Mouse (Mus musculus) midbrain, embryonic 15.5 days (tissue): ENCODE measurements around the gene Olfr323. TPM values are rescaled to one million over a fixed set of nuclear protein-coding genes. Genes with fewer than 3 reads are reported as not detected.

Experiments used
- ATAC-seq: fragments of 200-750 bp; cut with Nextera tagmentation; replicated peaks from 2 replicates; pipeline ENCODE4 v1.8.0; 2017; ENCODE audit warnings: moderate TSS enrichment
- H3K27ac ChIP-seq: fragments of 300-500 bp; sonication (generic); 2 replicates; pipeline ENCODE4 v1.5.1; 2015; ENCODE audit warnings: mild to moderate bottlenecking, inconsistent platforms
- H3K27me3 ChIP-seq: fragments of 300-500 bp; sonication (generic); replicated peaks from 2 replicates; pipeline ENCODE4 v1.6.1; 2015; ENCODE audit warnings: inconsistent platforms
- H3K36me3 ChIP-seq: fragments of 300-500 bp; sonication (generic); replicated peaks from 2 replicates; pipeline ENCODE4 v1.6.1; 2015; ENCODE audit warnings: inconsistent platforms
- H3K4me1 ChIP-seq: fragments of 300-500 bp; sonication (generic); 2 replicates; pipeline ENCODE4 v1.6.1; 2015; ENCODE audit warnings: inconsistent platforms
- H3K4me2 ChIP-seq: fragments of 300-500 bp; sonication (generic); 2 replicates; pipeline ENCODE4 v1.6.1; 2015; ENCODE audit warnings: inconsistent platforms, mild to moderate bottlenecking, moderate library complexity
- H3K4me3 ChIP-seq: fragments of 300-500 bp; sonication (generic); 2 replicates; pipeline ENCODE4 v1.5.1; 2015; ENCODE audit warnings: mild to moderate bottlenecking, inconsistent platforms
- H3K9ac ChIP-seq: fragments of 300-500 bp; sonication (generic); 2 replicates; pipeline ENCODE4 v1.6.1; 2015; ENCODE audit warnings: mild to moderate bottlenecking, inconsistent platforms
- H3K9me3 ChIP-seq: fragments of 300-500 bp; sonication (generic); 2 replicates; pipeline ENCODE4 v1.6.1; 2016; ENCODE audit warnings: inconsistent platforms
- WGBS: fragments of 180-500 bp; shearing (Covaris S2); methylation state at CpG from one replicate; pipeline ENCODE4 v1.1.7; 2015; ENCODE audit warnings: mixed read lengths; 5-methylcytosine and 5-hydroxymethylcytosine counted together
- polyA plus RNA-seq: library from polyadenylated mRNA; unstranded; fragments of >200 nt; fragmentation: Nextera tagmentation; extraction: Ambion mirVana; gene quantifications from 2 replicates; pipeline ENCODE4 v1.2.1, GENCODE M21; 2015

Olfr323 gene
- polyA plus RNA-seq, 1 experiment from 2014 or later, result not detected

DNA sequence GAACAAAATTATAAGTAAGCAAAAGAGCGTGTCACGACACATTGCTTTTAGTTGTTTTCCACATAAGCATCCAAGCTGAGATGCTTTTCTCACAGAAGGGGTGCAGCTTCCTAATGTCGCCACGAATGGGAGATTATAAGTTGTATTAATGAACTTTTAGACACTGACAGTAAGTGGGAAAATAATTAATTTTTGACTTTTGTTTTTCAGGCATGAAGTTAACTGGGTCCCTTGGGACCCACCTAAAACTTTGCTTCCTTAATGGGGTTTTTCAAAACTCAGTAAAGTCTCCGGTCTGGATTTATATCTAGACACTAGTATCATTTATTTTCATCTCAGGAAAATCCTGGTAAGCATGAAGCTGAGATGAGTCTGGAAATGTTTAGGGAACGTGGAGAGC lies 35.5 kb downstream of the Olfr323 start, which contains the start of gene Olfr324:
Gene Olfr324 (plus strand): TSS at position 301 of the 400 bp plus-strand sequence.
- no peak for ATAC-seq
- H3K27me3 ChIP-seq, result no peaks in the 10 kb centered on the region
- no peak within 1 kb of the TSS for H3K4me2 ChIP-seq
- WGBS, result 85% methylated on average over 6 of the region's 6 CpGs
- H3K9ac ChIP-seq, result no peak within 1 kb of the TSS
- no peak within 1 kb of the TSS for H3K4me3 ChIP-seq
- H3K36me3 ChIP-seq, result no peaks in the 10 kb centered on the region
- H3K9me3 ChIP-seq, result no peaks in the 10 kb centered on the region
- no peak within 1 kb of the TSS for H3K27ac ChIP-seq
- H3K4me1 ChIP-seq, result no peaks in the 10 kb centered on the region

DNA sequence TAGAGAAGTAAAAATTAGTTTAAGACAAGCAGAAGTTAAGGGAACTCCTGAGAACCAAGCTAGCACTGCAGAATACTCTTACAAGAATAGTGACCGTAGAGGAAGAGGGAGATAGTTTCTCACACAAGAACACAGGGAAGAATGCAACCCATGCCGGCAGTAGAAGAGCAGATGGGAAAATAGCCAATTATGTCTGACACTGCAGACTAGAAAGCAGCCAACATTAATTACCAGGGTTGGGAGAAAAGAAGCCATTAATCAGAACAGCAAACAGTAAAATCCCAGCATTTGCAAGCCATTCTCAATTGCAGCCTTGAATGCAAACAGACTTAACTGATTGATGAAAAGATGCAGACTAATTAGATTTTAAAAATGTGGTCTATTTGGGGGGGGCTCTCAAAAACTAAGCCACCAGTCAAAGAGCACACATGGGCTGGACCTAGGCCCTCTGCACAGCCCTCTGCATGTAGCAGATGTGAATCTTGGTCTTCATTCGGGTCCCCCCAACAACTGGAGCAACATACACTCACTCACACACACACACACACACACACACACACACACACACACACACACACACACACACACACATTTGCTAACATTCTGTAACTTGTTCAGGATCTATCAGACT lies 41.6 kb downstream of the Olfr323 start:
- Histone ChIP-seq H3K27me3 (no peaks in the 10 kb centered on the region), H3K9me3 (no peaks in the 10 kb centered on the region), H3K4me2 (no peak overlapping the region), H3K27ac (no peak overlapping the region), H3K4me1 (no peaks in the 10 kb centered on the region), H3K36me3 (no peaks in the 10 kb centered on the region), H3K4me3 (no peak overlapping the region), H3K9ac (no peak overlapping the region)
- WGBS, result 59% methylated on average over 3 of the region's 3 CpGs
- ATAC-seq, result no peak

DNA sequence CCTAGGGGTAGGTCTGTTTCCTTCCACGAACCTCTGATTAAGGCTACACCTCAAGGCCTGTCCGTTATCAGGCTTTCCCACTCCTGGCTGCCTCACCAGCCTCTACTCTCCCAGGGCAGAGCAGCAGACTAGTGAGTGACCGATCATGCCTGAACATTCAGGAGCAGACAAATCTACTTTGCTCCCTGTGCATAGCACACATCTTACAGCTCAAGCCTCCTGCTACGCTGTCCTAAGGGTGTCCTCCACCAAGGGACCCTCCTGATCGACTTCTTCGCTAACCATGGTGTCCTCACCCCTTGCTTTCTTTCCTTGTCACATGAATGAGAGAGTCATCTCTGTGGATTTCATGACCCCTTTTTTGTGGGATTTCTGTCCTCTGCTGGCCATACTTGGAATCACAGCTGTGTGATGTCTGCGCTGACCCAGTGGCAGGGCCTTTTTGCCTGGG lies 42.4 kb downstream of the Olfr323 start:
- 62% methylated on average over 7 of the region's 7 CpGs for WGBS
- ATAC-seq, result no peak

DNA sequence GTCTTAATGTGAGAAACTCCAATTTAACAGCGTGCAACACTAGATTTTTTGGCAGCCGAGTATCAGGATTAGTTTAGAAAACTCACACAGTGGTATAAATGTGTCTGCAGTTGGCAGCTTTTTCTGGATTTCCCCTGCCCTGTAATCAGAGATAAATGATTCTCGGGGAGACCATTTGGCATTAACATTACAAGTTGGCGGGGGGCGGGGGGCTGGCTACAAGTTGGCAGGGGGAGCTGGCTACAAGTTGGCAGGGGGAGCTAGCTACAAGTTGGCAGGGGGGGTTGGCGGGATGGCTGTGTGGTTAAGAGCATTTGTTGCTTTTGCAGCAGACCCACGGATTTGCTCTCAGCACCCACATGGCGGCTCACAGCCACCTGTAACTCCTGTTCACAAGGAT lies 51.7 kb downstream of the Olfr323 start:
- no peak overlapping the region for H3K27ac ChIP-seq
- no peak overlapping the region for H3K4me3 ChIP-seq
- 82% methylated on average over 8 of the region's 8 CpGs for WGBS
- no peaks in the 10 kb centered on the region for H3K9me3 ChIP-seq
- no peaks in the 10 kb centered on the region for H3K4me1 ChIP-seq
- H3K4me2 ChIP-seq, result no peak overlapping the region
- no peaks in the 10 kb centered on the region for H3K27me3 ChIP-seq
- no peaks in the 10 kb centered on the region for H3K36me3 ChIP-seq
- no peak for ATAC-seq
- H3K9ac ChIP-seq, result no peak overlapping the region

More for the DNA sequence above, 42.4 kb downstream of the Olfr323 start:
- no peak overlapping the region for H3K27ac ChIP-seq
- H3K36me3 ChIP-seq, result no peaks in the 10 kb centered on the region
- H3K9ac ChIP-seq, result no peak overlapping the region
- no peaks in the 10 kb centered on the region for H3K4me1 ChIP-seq
- H3K9me3 ChIP-seq, result no peaks in the 10 kb centered on the region
- H3K4me3 ChIP-seq, result no peak overlapping the region
- H3K27me3 ChIP-seq, result no peaks in the 10 kb centered on the region
- H3K4me2 ChIP-seq, result no peak overlapping the region

DNA sequence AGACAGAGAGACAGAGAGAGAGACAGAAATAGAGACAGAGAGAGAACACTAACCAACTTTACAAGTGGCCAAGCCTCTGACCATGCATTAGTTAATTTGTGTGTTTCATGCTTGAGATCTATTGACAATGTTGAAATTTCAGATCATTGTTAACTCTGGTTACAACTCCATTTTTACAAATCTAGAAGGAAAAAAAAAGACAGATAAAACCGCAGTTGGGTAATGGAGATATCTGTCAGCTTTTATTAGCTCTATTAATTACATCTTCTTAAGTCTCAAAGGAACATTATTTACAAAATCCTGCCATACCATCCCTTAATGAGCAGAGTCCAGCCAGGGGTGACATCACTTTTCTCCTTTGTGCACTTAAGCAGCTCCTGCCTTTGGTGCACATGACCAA lies 52.9 kb downstream of the Olfr323 start, which contains the start of gene Olfr325:
Gene Olfr325 (plus strand): TSS at position 301 of the 400 bp plus-strand sequence.
- 84% methylated on average over 1 of the region's 1 CpGs for WGBS
- H3K36me3 ChIP-seq, result no peaks in the 10 kb centered on the region
- H3K4me3 ChIP-seq, result no peak within 1 kb of the TSS
- no peaks in the 10 kb centered on the region for H3K27me3 ChIP-seq
- H3K4me1 ChIP-seq, result no peaks in the 10 kb centered on the region
- no peak within 1 kb of the TSS for H3K4me2 ChIP-seq
- no peak within 1 kb of the TSS for H3K9ac ChIP-seq
- H3K9me3 ChIP-seq, result no peaks in the 10 kb centered on the region
- ATAC-seq, result no peak
- no peak within 1 kb of the TSS for H3K27ac ChIP-seq

Other genes starting within 250 kb of the Olfr323 start
- gene 1810065E05Rik, start 209.4 kb downstream of the Olfr323 start, polyA plus RNA-seq, result not detected in 2 replicates
- not detected in 2 replicates for gene Gm12253, start 197.9 kb downstream of the Olfr323 start, polyA plus RNA-seq
- not detected in 2 replicates for gene Lypd9, start 177.6 kb downstream of the Olfr323 start, polyA plus RNA-seq
- not detected in 2 replicates for gene Olfr30, start 168.2 kb downstream of the Olfr323 start, polyA plus RNA-seq
- not detected in 2 replicates for gene Olfr332, start 137.9 kb downstream of the Olfr323 start, polyA plus RNA-seq
- not detected in 2 replicates for gene Olfr331, start 127.9 kb downstream of the Olfr323 start, polyA plus RNA-seq
- not detected in 2 replicates for gene Olfr330, start 95.7 kb downstream of the Olfr323 start, polyA plus RNA-seq
- gene Olfr329-ps, start 84.1 kb downstream of the Olfr323 start, polyA plus RNA-seq, result not detected in 2 replicates
- 0.06 and 0.12 TPM in 2 replicates for gene Olfr328, start 74.9 kb downstream of the Olfr323 start, polyA plus RNA-seq
- gene Olfr224, start 59.9 kb downstream of the Olfr323 start, polyA plus RNA-seq, result not detected in 2 replicates
- gene Olfr325, start 52.8 kb downstream of the Olfr323 start, polyA plus RNA-seq, result not detected in 2 replicates
- gene Olfr324, start 35.4 kb downstream of the Olfr323 start, polyA plus RNA-seq, result not detected in 2 replicates
- not detected in 2 replicates for gene 2210407C18Rik, start 14.4 kb downstream of the Olfr323 start, polyA plus RNA-seq
- gene Trim58, start 10.0 kb upstream of the Olfr323 start, polyA plus RNA-seq, result 0.10 and 0.13 TPM in 2 replicates
- 0.11 TPM in 1 of 2 replicates, not detected in the other for gene Olfr322, start 28.3 kb upstream of the Olfr323 start, polyA plus RNA-seq
- gene Olfr320, start 50.6 kb upstream of the Olfr323 start, polyA plus RNA-seq, result not detected in 2 replicates
- not detected in 2 replicates for gene Olfr319, start 68.7 kb upstream of the Olfr323 start, polyA plus RNA-seq
- gene Olfr318, start 93.5 kb upstream of the Olfr323 start, polyA plus RNA-seq, result not detected in 2 replicates
- 0.08 and 0.44 TPM in 2 replicates for gene Olfr317, start 108.7 kb upstream of the Olfr323 start, polyA plus RNA-seq
- gene Olfr316, start 122.2 kb upstream of the Olfr323 start, polyA plus RNA-seq, result not detected in 2 replicates
- not detected in 2 replicates for gene Olfr315, start 142.7 kb upstream of the Olfr323 start, polyA plus RNA-seq
- not detected in 2 replicates for gene Olfr314, start 152.5 kb upstream of the Olfr323 start, polyA plus RNA-seq
- 12.2 and 13.4 TPM in 2 replicates for gene Fam183b, start 171.5 kb upstream of the Olfr323 start, polyA plus RNA-seq
- not detected in 2 replicates for gene Olfr313, start 184.5 kb upstream of the Olfr323 start, polyA plus RNA-seq
- 0.04 TPM in 1 of 2 replicates, not detected in the other for gene Olfr312, start 198.7 kb upstream of the Olfr323 start, polyA plus RNA-seq
- not detected in 2 replicates for gene Olfr311, start 208.8 kb upstream of the Olfr323 start, polyA plus RNA-seq
- 24.7 and 25.4 TPM in 2 replicates for gene Gm12258, start 216.7 kb upstream of the Olfr323 start, polyA plus RNA-seq
- gene 2810021J22Rik, start 236.7 kb upstream of the Olfr323 start, polyA plus RNA-seq, result 14.1 and 14.2 TPM in 2 replicates